Mouse (Mus musculus) gastrocnemius, adult 8-10 months (tissue): Measurements from ENCODE around the gene Olfr589. TPM values are rescaled to one million over a fixed set of nuclear protein-coding genes. Genes with fewer than 3 reads are reported as not detected.
"Not testable (repeated sequence)": the region's sequence is repeated elsewhere in the genome, so short reads cannot be mapped to it uniquely, and the experiment has no call there.

Experiments
- DNase-seq, 2 experiments: peaks; one replicate each; pipeline ENCODE4 v3.0.0; 2022; ENCODE audit warnings: low spot score in 2 of 2
- total RNA-seq, 4 experiments: library from RNA; stranded (reverse); gene quantifications; 2 replicates each; pipeline ENCODE4 v1.2.4; 2022

Olfr589 gene
- total RNA-seq: not detected

DNA sequence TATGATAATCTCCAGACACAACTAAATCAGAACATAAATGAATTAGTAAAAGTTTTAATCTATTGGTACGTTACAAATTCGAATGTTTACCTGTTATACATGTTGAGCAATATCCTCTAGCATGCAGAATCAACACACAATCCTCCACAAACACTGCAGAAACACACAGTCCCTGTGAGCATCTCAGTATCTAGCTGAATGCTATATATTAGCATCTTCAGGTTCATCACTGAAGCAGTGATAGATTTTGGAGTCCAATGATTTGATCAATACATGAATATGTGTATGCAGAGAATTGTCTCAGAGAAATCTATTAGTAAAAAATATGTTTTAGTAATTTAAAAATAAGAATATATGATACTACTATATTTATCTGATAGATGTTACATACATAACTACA lies at the start of gene Olfr589:
Gene Olfr589 (minus strand): TSS at position 101 of the 400 bp plus-strand sequence.
- no peak for DNase-seq

DNA sequence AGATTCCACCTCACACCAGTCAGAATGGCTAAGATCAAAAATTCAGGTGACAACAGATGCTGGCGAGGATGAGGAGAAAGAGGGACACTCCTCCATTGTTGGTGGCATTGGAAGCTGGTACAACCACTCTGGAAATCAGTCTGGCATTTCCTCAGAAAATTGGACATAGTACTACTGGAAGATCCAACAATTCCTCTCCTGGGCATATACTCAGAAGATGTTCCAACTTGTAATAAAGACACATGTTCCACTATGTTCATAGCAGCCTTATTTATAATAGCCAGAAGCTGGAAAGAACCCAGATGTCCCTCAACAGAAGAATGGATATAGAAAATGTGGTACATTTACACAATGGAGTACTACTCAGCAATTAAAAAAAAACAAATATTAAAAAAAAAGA lies 28.3 kb upstream of the Olfr589 start, which contains the start of gene Olfr592:
Gene Olfr592 (plus strand): TSS at position 301 of the 400 bp plus-strand sequence.
- DNase-seq: not testable (repeated sequence)

DNA sequence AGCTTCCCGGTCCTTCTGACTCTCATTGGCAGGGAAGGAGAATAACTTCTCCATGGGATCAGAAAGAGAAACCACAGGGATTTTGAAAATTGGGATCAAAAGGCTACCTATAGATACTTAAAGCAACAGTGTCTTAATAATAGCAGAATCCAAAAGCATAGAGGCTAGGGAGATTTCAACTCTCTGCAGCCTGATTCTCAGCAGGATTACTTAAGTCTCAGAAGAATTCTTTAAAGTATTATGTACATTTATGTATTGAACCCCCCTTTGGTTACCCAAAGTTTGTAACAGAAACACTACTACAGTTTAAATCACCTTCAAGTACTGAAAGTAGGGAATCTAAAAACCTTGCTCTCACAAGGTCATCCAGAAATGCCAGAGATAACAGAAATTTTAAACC lies 22.1 kb upstream of the Olfr589 start, which contains the start of gene Olfr591:
Gene Olfr591 (minus strand): TSS at position 101 of the 400 bp plus-strand sequence.
- DNase-seq: no peak

DNA sequence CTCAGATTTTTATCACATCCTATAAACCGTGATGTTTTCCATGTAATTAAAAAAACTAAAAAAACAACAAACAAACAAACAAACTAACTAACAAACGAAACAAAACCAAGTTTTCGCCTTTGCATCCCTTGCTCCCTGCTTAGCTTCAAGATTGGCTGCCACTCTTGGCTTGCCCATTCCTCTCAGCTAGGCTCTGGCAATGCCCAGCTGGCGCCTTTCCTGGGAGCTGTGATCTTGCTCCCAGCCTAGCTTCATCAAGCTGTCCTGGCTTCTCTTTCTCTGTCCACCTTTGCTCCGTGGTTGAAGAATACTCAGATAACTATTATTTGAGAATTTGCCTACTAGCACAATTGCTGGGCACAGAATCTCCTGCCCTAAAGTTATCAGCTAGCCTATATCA lies 13.5 kb upstream of the Olfr589 start:
- no peak for DNase-seq

DNA sequence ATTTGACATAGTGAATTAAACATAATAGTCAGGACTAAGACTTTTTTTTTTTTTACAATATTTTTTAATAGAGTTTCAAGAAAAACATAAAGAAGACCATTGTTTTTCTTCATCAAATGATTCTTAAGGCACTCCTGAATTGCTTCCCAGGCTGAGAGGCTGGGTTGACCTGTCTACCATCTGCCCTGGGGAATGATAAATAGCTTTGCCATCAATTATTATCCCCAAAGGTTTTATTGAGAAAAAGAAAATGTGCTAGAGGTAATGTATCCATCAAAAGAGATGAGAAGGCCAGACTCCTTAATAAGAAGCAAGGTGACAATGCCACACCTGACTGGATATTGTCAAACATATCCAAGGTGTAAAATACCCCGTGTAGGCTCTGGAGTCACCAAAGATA lies 15.6 kb downstream of the Olfr589 start, which contains the start of gene Olfr588-ps1:
Gene Olfr588-ps1 (plus strand): TSS at position 301 of the 400 bp plus-strand sequence.
- no peak for DNase-seq

DNA sequence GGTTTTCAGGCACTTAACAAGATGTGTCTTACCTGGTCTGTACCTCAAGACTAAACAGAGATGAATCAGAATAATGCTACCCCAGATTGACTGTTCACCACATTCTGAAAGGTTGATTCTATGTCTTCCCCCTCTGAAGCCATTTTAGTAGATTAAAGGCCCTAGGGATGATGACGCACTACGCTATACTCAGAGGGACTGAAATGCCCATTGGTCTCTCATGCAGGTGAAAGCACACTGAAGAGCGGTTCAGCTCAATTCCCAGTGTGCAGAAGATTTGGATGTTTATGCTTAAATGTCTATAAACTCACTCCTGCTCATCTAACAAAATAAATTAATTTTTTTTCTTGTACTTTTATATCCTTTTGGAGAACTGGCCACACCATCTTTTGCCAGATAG lies 30.6 kb downstream of the Olfr589 start, which contains the start of gene Olfr586:
Gene Olfr586 (minus strand): TSS at position 101 of the 400 bp plus-strand sequence.
- no peak for DNase-seq

DNA sequence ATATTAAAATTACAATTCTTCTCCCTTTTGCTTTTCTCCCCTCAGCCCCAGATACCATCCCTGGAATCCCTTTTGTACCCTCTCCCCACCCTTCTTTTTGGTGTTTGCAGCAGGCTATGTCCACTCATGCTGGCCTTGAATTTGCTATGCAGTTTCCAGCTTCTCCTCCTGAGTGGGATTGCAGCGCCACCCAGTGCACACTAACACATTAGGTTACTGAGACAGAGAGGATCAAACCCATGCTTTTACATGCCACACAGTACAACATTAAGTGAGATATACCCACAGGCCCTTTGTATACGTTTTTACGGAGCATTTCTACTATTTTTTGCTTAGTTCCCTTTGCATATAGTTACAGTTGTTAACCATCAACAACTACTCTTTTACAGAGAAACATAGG lies 36.8 kb downstream of the Olfr589 start:
- DNase-seq: no peak

Other genes starting within 250 kb of the Olfr589 start
- not detected for gene Olfr571, start 238.8 kb downstream of the Olfr589 start, total RNA-seq
- gene Olfr572, start 231.9 kb downstream of the Olfr589 start, total RNA-seq: not detected
- gene Olfr573-ps1, start 213.8 kb downstream of the Olfr589 start, total RNA-seq: not detected
- not detected for gene Olfr574, start 207.9 kb downstream of the Olfr589 start, total RNA-seq
- gene Olfr575, start 197.6 kb downstream of the Olfr589 start, total RNA-seq: not detected
- gene Olfr576, start 193.7 kb downstream of the Olfr589 start, total RNA-seq: not detected
- not detected for gene Olfr577, start 180.4 kb downstream of the Olfr589 start, total RNA-seq
- not detected for gene Olfr578, start 167.0 kb downstream of the Olfr589 start, total RNA-seq
- not detected for gene Olfr582, start 118.3 kb downstream of the Olfr589 start, total RNA-seq
- not detected for gene Olfr583, start 105.1 kb downstream of the Olfr589 start, total RNA-seq
- not detected for gene Olfr584, start 74.5 kb downstream of the Olfr589 start, total RNA-seq
- not detected for gene Olfr585, start 58.6 kb downstream of the Olfr589 start, total RNA-seq
- gene Olfr586, start 30.7 kb downstream of the Olfr589 start, total RNA-seq: not detected
- not detected for gene Olfr588-ps1, start 15.5 kb downstream of the Olfr589 start, total RNA-seq
- not detected for gene Olfr591, start 22.0 kb upstream of the Olfr589 start, total RNA-seq
- not detected for gene Olfr592, start 28.4 kb upstream of the Olfr589 start, total RNA-seq
- not detected for gene Olfr593, start 55.5 kb upstream of the Olfr589 start, total RNA-seq
- gene Olfr594, start 60.6 kb upstream of the Olfr589 start, total RNA-seq: not detected
- not detected for gene Usp17ld, start 96.1 kb upstream of the Olfr589 start, total RNA-seq
- not detected for gene Olfr596, start 149.3 kb upstream of the Olfr589 start, total RNA-seq
- not detected for gene Olfr597, start 160.0 kb upstream of the Olfr589 start, total RNA-seq
- gene Olfr598, start 167.2 kb upstream of the Olfr589 start, total RNA-seq: not detected
- gene Olfr599, start 179.6 kb upstream of the Olfr589 start, total RNA-seq: not detected
- gene Olfr600, start 193.3 kb upstream of the Olfr589 start, total RNA-seq: not detected
- not detected for gene Olfr601, start 206.3 kb upstream of the Olfr589 start, total RNA-seq
- gene Olfr603, start 229.8 kb upstream of the Olfr589 start, total RNA-seq: not detected